Mouse (Mus musculus) hematopoietic stem cell, adult 5-6 weeks (primary cell): ENCODE measurements around the gene Wdfy2. TPM values are rescaled to one million over a fixed set of nuclear protein-coding genes. Genes with fewer than 3 reads are reported as not detected.
"Not testable (repeated sequence)": the region's sequence is repeated elsewhere in the genome, so short reads cannot be mapped to it uniquely, and the experiment has no call there.

Experiments
- ATAC-seq, 2 experiments: fragments of 125-278 bp in 1 of 2; replicated peaks in 1 of 2; 2 replicates each; pipeline ENCODE4 v1.8.0; 2016 to 2017; ENCODE audit warnings: inconsistent platforms in 2 of 2, mild to moderate bottlenecking in 2 of 2, moderate number of reproducible peaks in 2 of 2, low read depth in 1 of 2, moderate TSS enrichment in 1 of 2; ENCODE audit not compliant: low FRiP score in 2 of 2, poor library complexity in 2 of 2, severe bottlenecking in 2 of 2, insufficient read depth in 1 of 2, low TSS enrichment in 1 of 2
- total RNA-seq: library from RNA; stranded (forward); fragments of 172-1452, 232-1000 nt; gene quantifications from 2 replicates; pipeline ENCODE4 v1.2.3, GENCODE M21; 2017

The Wdfy2 gene
- total RNA-seq, 1 experiment from 2014 or later: 31.4 TPM

DNA sequence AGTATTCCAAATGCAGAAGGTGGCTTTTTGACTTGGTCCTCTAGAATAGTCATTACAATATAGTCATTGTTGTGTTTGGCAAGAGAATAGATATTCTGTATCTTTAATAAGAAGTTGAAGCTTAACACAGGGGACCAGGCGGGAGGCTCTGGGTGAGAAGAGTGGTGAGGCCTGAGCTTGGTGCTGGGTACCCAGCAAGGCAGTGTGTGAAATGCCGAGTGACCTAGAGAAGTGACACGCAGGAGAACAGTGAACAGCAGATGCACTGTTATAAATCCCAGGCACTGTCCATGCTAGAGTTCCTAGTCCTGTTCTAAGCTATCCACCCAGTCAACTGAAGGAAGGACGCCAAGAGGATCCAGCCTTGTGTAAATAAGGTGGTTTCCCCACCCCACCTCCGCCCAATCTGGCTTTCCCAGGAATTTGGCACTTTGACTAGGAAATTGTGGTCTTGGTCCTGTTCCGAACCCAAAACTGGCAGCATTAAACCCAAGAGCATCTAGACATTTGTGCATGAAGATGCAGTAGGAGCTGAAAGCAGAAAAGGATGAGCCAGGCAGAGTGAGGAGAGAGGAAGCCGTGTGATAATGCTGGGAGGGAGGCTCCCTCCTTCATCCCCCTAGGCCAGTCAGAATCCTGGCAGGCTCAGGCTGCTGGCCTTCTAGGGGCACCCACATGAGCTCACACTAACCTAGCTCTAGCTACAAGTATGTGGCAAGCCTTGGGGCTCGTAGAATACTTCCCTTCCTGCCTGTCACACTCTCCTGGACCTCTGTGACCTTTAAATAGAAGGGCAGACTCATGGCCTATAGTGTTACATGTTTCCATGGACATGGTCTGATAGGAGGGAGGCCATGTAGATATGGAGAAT is 55.5 kb downstream of the Wdfy2 start:
- no peak for ATAC-seq

- ATAC-seq: not testable (repeated sequence)
Measured at GRCm38 (mm10) chr14:62893642-62894180, 56.2 kb downstream of the Wdfy2 start.

DNA sequence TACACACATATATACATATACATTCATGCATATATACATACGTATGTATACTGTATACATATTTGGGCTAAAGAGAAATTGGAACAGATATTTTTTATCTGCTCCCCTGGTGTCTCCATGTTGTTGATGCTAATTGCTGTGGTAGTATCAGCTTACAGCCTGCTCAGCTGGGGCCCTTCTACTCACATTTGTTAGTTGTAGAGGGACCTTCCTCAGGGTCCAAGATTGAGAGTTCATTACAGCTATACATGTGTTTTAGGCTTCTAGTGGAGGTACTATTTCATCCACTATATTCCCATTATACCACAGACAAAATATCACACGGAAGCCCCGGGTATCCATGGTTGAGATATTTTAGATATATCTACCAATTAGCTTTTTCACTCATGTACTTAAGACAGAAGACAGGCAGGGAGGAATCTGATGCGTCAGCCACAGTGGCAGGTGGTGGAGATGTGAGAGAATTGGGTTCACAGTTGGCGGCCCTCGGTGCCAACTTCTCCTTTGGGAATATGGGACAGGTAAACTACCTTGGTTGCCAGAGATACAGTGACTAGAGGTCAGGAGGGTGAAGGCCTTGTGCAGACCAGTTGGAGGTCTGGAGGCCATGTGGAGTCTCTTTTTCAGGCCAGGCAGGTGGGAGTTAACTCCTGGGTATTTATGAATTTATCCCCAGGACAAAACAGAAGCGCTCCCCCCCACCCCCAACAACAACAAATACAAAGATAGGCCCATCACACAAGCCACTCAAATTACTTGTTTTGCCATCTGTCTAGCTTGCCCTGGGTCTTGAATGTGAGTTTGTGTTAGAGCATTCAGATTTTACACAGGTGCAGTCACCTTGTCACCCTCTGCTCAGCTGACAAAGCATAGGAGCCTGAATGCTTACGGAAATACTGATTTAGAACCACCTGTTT is 57.7 kb downstream of the Wdfy2 start:
- ATAC-seq: no peak

DNA sequence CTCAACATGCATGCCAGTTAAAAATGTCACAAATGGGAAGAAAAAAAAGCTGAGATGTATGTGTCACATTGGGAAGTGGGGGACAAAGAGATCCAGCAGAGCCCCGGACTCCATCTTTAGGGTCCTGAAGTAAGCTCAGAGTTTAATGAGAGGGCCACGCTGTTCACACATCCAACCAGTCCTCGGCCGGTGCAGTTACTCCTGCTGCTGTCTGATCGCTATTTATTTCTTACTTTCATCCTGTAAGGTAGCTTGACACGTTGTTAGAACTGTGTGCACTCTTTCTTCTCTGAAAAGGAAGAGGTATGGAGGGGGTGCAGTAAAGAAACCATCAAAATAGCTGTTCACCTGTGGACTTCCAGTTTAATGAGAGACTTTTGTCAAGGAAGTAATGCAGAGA is 60.6 kb downstream of the Wdfy2 start:
- no peak for ATAC-seq

DNA sequence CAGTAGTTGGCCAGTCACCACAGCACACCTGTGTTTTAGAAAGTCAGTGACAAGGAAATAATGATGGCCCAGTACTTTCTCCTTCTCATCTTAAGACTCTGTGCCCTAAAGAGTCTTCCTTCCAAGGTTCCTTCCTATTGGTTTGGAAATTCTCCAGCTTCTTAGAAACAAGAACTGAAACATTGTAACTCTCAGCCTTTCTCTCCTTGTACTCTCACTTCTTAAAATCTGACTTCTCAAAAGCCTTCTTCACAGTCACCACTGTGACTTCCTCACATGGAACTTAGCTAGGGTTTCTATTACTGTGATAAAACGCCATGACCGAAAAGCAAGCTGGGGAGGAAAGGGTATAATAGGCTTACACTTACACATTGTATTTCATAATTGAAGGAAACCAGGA is 70.4 kb downstream of the Wdfy2 start:
- no peak for ATAC-seq

DNA sequence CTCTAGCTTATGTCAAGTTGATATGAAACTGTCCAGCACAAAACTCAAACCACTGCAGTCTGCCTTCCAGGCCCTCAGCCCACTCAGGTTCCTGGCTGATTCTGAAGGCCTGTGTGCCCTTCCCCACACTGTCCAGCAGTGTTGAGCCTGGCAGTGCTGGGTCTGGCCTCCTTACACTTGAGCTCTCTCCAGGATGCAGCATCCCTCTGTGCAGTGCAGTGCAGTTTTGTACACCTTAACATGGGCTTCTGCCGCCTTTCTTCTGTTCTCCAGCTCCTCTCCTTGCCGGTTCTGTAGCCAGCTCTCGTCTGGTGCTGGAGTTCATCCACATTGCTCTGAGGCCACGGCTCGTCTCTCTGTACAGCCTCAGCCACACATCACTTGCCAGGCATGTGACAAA is 71.1 kb downstream of the Wdfy2 start:
- 0 out of 4 replicates have a peak, but pooled peaks of 1 of the 2 experiments have one; percentile 17 for ATAC-seq

- no peak for ATAC-seq
Measured at GRCm38 (mm10) chr14:62910859-62911258, 73.4 kb downstream of the Wdfy2 start.

DNA sequence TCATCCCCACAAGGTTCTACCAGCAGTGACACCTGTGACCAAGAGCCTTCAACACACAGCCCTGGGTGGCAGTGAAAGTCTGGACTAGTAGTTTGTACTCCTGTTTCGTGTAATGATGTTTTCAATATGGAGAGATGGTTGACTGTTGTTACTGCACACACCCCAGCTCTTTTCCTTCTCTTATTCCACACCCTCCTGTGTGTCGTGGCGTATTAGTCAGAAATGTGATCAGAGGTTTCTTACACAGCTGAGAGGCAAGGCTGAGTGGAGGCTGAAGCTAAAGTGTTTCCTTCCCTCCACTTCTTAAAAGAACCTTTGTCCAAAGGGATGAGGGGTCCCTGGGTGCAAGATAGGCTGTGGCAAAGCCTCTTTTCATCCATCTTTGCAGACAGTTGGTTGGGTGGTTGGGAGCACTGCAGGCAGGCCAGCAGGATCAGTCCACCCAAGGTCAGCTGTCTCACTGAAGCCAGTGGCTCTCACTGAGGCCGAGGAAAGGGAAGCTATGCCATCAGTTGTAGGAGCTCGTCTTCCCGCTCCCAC is 77.7 kb downstream of the Wdfy2 start:
- no peak for ATAC-seq

DNA sequence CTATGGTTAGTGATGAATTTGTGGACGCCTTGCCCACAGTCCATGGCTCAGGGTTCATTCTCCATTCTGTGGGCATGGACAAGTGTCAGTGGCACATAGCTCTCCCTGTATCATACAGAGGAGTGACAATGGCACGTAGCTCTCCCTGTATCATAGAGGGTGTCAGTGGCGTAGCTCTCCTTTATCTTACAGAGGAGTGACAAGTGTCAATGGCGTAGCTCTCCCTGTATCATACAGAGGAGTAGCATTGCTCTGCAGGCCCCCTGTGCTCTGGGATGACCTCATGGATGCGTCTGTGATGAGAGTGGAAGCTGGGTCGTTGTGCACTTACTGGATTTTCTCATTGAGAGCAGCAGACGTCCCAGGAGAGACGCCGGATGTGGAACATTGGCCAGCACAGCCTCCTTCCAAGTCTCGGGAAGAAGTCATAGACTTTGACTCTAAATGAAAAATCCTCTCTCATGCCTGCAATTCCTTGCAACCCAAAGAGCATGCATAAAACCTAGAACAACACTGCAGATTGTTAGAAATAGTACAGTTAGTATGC is 79.1 kb downstream of the Wdfy2 start:
- no peak for ATAC-seq

DNA sequence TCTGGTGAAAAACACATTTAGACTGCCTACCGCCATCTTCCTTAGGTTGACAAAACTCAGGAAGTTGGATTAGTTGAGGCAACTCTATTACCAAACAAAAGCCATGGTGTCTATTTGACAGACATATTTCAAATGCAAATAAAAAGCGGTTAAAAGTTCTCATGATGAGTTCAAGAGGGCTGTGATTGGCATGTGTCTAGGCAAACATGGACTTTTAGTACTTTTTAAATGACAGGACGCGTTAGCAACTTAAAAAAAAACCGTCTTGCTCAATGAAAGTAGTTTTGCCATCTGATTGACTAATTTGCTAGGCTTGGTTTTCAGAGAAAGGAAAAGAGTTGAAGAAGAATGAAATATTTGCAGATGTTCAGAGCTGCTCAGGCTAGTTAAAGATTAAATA is 83.9 kb downstream of the Wdfy2 start:
- no peak for ATAC-seq

GRCm38 (mm10) chr14:62922637-62923036 is 85.2 kb downstream of the Wdfy2 start:
- ATAC-seq: peak; percentile 83 to 92

DNA sequence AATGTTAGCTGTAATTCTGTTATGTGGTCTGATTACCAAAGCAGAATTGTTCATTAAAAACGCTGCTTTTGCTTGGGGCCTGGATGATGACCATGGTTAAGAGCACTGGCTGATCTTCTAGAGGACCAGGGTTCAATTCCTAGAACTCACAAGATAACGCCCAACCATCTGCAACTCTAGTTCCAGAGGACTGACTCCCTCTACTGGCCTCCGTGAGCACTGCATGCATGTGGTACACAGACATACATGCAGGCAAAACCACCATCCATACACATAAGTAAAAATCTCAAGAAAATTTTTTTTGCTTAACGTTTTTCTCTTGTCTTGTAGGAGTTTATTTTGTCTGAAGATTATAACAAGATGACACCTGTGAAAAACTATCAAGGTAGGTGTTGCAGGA is 87.3 kb downstream of the Wdfy2 start:
- no peak for ATAC-seq

GRCm38 (mm10) chr14:62928101-62928541 is 90.6 kb downstream of the Wdfy2 start:
- ATAC-seq: 0 out of 4 replicates have a peak, but pooled peaks have one; percentile 7 to 32

DNA sequence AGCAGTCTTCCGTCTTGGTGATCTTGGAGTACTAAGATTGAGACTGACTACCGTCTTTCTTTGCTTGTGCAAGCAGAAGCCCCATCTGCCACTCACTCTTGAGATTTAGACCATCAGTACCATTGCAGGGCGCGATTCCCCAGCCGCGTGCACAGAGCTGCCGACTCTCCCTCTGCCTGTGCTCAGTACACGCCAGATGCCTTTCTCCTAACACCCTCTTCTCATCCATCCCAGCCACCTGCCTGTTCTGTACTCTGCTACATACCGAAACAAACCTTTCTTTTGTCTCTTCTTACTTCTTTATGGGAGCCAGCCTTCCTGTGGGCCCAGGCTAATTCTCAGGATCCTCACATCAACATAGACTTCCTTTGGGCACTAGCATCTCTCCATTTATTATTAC is 97.9 kb downstream of the Wdfy2 start:
- no peak for ATAC-seq

GRCm38 (mm10) chr14:62936631-62937380 is 99.3 kb downstream of the Wdfy2 start:
- no peak for ATAC-seq

GRCm38 (mm10) chr14:62937675-62938074 is 100.2 kb downstream of the Wdfy2 start:
- no peak for ATAC-seq

GRCm38 (mm10) chr14:62939435-62939834 is 102.0 kb downstream of the Wdfy2 start:
- no peak for ATAC-seq
